Mouse (Mus musculus): ENCODE results near the gene Tcp11l2. TPM values are rescaled to one million over a fixed set of nuclear protein-coding genes. Genes with fewer than 3 reads are reported as not detected.

Gene Tcp11l2
- 52.8 and 66.5 TPM in 2 replicates for polyA plus RNA-seq (2015; fragmentation: Nextera tagmentation; extraction: Ambion mirVana)

GRCm38 (mm10) chr10:84576395-84577070 lies at the start of gene Tcp11l2:
TSS of gene Tcp11l2 (plus strand) at chr10:84576626.

DNA sequence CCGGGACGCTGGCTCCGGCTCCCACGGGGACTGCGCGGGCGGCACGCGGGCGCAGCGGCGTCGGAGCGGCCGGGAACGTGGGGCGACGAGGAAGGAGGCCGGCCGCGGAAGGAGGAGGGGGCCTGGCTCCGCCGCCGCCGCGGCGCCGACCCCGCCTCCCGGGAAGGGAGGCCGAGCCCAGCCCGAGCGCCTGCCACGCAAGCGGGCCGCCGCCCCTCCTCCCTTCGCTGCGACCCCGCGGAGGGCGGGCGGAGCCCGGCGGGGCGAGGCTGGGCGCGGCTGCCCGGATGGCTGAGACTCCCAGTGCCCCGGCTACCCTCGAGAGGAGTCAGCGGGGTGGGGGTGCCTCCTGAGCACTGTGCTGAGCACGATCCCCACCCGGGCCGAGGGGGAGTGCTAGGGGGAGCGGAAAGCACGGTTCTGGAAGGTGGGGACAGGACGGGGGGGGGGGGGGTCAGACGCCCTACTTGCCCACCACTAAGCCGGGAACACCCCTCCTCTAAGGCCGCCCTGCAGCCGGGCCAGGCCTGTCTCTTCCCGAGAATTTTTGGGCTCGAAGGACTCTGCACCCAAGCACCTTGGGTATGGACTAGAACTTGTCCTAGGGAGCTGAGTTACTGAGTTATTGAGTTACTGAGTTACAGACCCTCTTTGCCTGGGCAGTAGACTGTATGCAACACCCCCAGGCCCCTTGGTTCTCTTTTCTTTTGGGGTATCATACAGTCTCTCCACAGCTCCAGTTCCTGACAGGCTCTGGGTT lies 42.3 kb upstream of the Tcp11l2 start, which contains the start of gene Ckap4:
TSS of gene Ckap4 (minus strand) at position 151 of the 760 bp plus-strand sequence.

GRCm38 (mm10) chr10:84621826-84622790 lies 45.7 kb downstream of the Tcp11l2 start, which contains the start of gene Polr3b:
TSS of gene Polr3b (plus strand) at chr10:84622292.

Other genes starting within 250 kb of the Tcp11l2 start
- 0.64 and 0.90 TPM in 2 replicates for gene Nuak1, start 136.0 kb upstream of the Tcp11l2 start, polyA plus RNA-seq (2015; fragmentation: Nextera tagmentation; extraction: Ambion mirVana)
- 29.9 and 36.1 TPM in 2 replicates for gene Ckap4, start 42.6 kb upstream of the Tcp11l2 start, polyA plus RNA-seq (2015; fragmentation: Nextera tagmentation; extraction: Ambion mirVana)
- 7.4 and 7.7 TPM in 2 replicates for gene Polr3b, start 45.7 kb downstream of the Tcp11l2 start, polyA plus RNA-seq (2015; fragmentation: Nextera tagmentation; extraction: Ambion mirVana)
- 0.05 and 0.06 TPM in 2 replicates for gene Rfx4, start 179.4 kb downstream of the Tcp11l2 start, polyA plus RNA-seq (2015; fragmentation: Nextera tagmentation; extraction: Ambion mirVana)